20 mouse cellular contexts compared by ENCODE assay signal in the genomic region with DNA sequence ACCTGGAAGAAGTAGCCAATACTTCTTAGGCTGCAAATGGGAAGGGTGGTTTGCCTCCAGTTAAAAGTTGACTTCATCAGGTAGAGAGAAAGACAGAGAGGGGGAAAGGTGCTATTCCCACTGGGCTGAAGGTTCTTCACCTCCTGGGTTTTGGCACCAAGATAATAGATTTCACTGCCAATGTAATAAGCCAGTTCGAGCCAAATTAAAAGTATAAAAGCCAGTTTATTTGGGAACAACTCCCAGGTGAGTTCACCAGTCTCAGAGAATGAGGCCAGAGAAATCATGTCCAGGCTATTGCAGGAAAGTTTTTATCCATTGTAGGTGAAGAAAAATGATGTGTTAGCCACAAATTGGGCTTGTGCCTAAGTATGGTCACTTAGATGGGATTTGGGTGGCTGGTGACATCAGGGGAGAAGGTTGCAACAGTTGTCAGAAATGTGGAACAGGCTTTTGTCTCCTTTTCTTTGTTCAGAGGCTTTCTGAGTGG.
"Had no signal": no experiment of that assay in that cellular context is flagged by ENCODE, and none has a peak within 500 bp of the region (broad histone marks: within the 10 kb centered on the region; RNA-seq: fewer than 3 reads in every experiment).

No protein-coding gene starts in this region.

- ATAC-seq: hindbrain, embryonic 16.5 days; intestine, embryonic 16.5 days had no signal

- H3K9ac ChIP-seq: heart, embryonic 13.5 days; heart, embryonic 15.5 days; hindbrain, embryonic 13.5 days; kidney, embryonic 15.5 days; limb, embryonic 12.5 days; liver, embryonic 13.5 days; liver, embryonic 15.5 days had no signal

- H3K4me1 ChIP-seq: heart, embryonic 13.5 days; heart, embryonic 15.5 days; hindbrain, embryonic 13.5 days; kidney, embryonic 15.5 days; limb, embryonic 12.5 days; liver, embryonic 13.5 days; liver, embryonic 15.5 days had no signal

- DNase-seq: gastrocnemius, postnatal 14 days; heart, adult 11 months; heart, adult 2 months; heart, postnatal 36 days; kidney, adult 11 months; layer of hippocampus, adult 9-11 months; layer of hippocampus, postnatal 36 days; left cerebral cortex, postnatal 4 days; liver, embryonic 13.5 days had no signal

- H3K9me3 ChIP-seq: heart, embryonic 15.5 days; hindbrain, embryonic 13.5 days; kidney, embryonic 15.5 days; limb, embryonic 12.5 days; liver, embryonic 13.5 days; liver, embryonic 15.5 days had no signal

- H3K4me2 ChIP-seq: heart, embryonic 11.5 days; heart, embryonic 13.5 days; heart, embryonic 15.5 days; hindbrain, embryonic 13.5 days; kidney, embryonic 15.5 days; limb, embryonic 12.5 days; liver, embryonic 11.5 days; liver, embryonic 13.5 days; liver, embryonic 15.5 days had no signal

- H3K4me3 ChIP-seq: heart, adult 2 months; heart, embryonic 13.5 days; heart, embryonic 15.5 days; hindbrain, embryonic 13.5 days; kidney, embryonic 15.5 days; limb, embryonic 12.5 days; liver, embryonic 13.5 days; liver, embryonic 15.5 days had no signal

- H3K27me3 ChIP-seq: heart, embryonic 13.5 days; heart, embryonic 15.5 days; hindbrain, embryonic 13.5 days; kidney, embryonic 15.5 days; limb, embryonic 12.5 days; liver, embryonic 13.5 days; liver, embryonic 15.5 days had no signal

- H3K36me3 ChIP-seq: heart, embryonic 13.5 days; heart, embryonic 15.5 days; hindbrain, embryonic 13.5 days; kidney, embryonic 15.5 days; limb, embryonic 12.5 days; liver, embryonic 13.5 days; liver, embryonic 15.5 days had no signal

- H3K27ac ChIP-seq: heart, adult 2 months; heart, embryonic 13.5 days; heart, embryonic 15.5 days; hindbrain, embryonic 13.5 days; kidney, embryonic 15.5 days; kidney, postnatal 0 days; limb, embryonic 12.5 days; liver, embryonic 13.5 days; liver, embryonic 15.5 days had no signal
